Mouse (Mus musculus): ENCODE measurements around the gene Tpd52l2.

Tpd52l2 gene

GRCm38 (mm10) chr2:181537444-181538047 is 40.6 kb downstream of the Tpd52l2 start:
- no peak for DNase-seq (ENCODE audit: low spot score in 2 of 2)

GRCm38 (mm10) chr2:181541761-181542380 is 44.9 kb downstream of the Tpd52l2 start:
- DNase-seq (ENCODE audit: low spot score in 2 of 2): no peak

GRCm38 (mm10) chr2:181546142-181546541 is 49.2 kb downstream of the Tpd52l2 start:
- DNase-seq (ENCODE audit: low spot score in 2 of 2): no peak

- no peak for DNase-seq (ENCODE audit: low spot score in 2 of 2)
These were observed 51.3 kb downstream of the Tpd52l2 start for GRCm38 (mm10) chr2:181548227-181548626.

- DNase-seq (ENCODE audit: low spot score in 2 of 2): no peak
These were observed 51.7 kb downstream of the Tpd52l2 start for GRCm38 (mm10) chr2:181548682-181549081.

- DNase-seq (ENCODE audit: low spot score in 2 of 2): no peak
These were observed 53.3 kb downstream of the Tpd52l2 start for GRCm38 (mm10) chr2:181550233-181550632.

GRCm38 (mm10) chr2:181553772-181554171 is 56.8 kb downstream of the Tpd52l2 start:
- DNase-seq (ENCODE audit: low spot score in 2 of 2): no peak

GRCm38 (mm10) chr2:181567338-181567737 is 70.4 kb downstream of the Tpd52l2 start:
- DNase-seq (ENCODE audit: low spot score in 2 of 2): no peak
